Mouse (Mus musculus) small intestine, adult 2 months (tissue): ENCODE measurements around the gene Ext2.

Experiments
- CTCF ChIP-seq: fragments of 200-500 bp; IDR thresholded peaks from 2 replicates; pipeline ENCODE4 v1.5.1; 2012; ENCODE audit warnings: low read depth, mild to moderate bottlenecking, control low read depth, inconsistent platforms, low read length, moderate library complexity, mixed read lengths; ENCODE audit not compliant: insufficient replicate concordance, insufficient read length; ENCODE audit errors: extremely low read depth
- POLR2A ChIP-seq: fragments of 200-500 bp; IDR thresholded peaks from 2 replicates; pipeline ENCODE4 v1.6.1; 2012; ENCODE audit warnings: low read depth, mild to moderate bottlenecking, control low read depth, inconsistent platforms, low read length, moderate library complexity

GRCm38 (mm10) chr2:93661096-93661495 is 161.3 kb downstream of the Ext2 start:
- no peak for TF ChIP-seq POLR2A
- no peak for TF ChIP-seq CTCF
